Mouse (Mus musculus) cerebellum, adult 2 months (tissue): ENCODE measurements around the gene Adcy2.

ENCODE experiments used
- CTCF ChIP-seq: fragments of 200-500 bp; IDR thresholded peaks from 2 replicates; pipeline ENCODE4 v1.5.1; 2011; ENCODE audit warnings: low read depth, mild to moderate bottlenecking, control low read depth, low read length, moderate library complexity, borderline replicate concordance; ENCODE audit not compliant: insufficient read depth
- POLR2A ChIP-seq: fragments of 200-500 bp; IDR thresholded peaks from 2 replicates; pipeline ENCODE4 v1.6.1; 2011; ENCODE audit warnings: low read length, control low read depth, borderline replicate concordance; ENCODE audit not compliant: insufficient read depth

- TF ChIP-seq CTCF = peak; percentile 14; the same call in 1 of the 2 replicates
- no peak for TF ChIP-seq POLR2A
Measured at GRCm38 (mm10) chr13:69002173-69002572, 2.8 kb upstream of the Adcy2 start.
